Mouse (Mus musculus): ENCODE data around the gene Mtmr12. TPM values are rescaled to one million over a fixed set of nuclear protein-coding genes. Genes with fewer than 3 reads are reported as not detected.

Gene Mtmr12
- polyA plus RNA-seq, 1 experiment: 49.2 TPM

- H3K27me3 ChIP-seq (ENCODE audit: control insufficient read depth, insufficient read depth, low read length): no peaks in the 10 kb centered on the region
- WGBS: 96% methylated on average over 11 of the region's 11 CpGs
- H3K4me3 ChIP-seq (ENCODE audit: control insufficient read depth, insufficient read depth, low read length): no peak overlapping the region
- no peak overlapping the region for H3K27ac ChIP-seq (ENCODE audit: control insufficient read depth, insufficient read depth, low read length)
- DNase-seq: no peak
- peaks cover 43% of the 10 kb centered on the region for H3K36me3 ChIP-seq (ENCODE audit: control insufficient read depth, insufficient read depth, low read length)
- no peak for TF ChIP-seq CTCF (IDR thresholded peaks at IDR 0.05; ENCODE audit: borderline replicate concordance, control insufficient read depth, extremely low read depth, insufficient read depth, low read length, poor library complexity)
- TF ChIP-seq POLR2A (IDR thresholded peaks at IDR 0.05; ENCODE audit: control insufficient read depth, extremely low read depth, insufficient read depth, low read length, poor library complexity): no peak
- peaks cover 31% of the 10 kb centered on the region for H3K4me1 ChIP-seq (replicated peaks; ENCODE audit: control insufficient read depth, insufficient read depth, low read length)
Measured at GRCm38 (mm10) chr15:12232429-12232828, 27.6 kb downstream of the Mtmr12 start.

- no peaks in the 10 kb centered on the region for H3K27me3 ChIP-seq (ENCODE audit: control insufficient read depth, insufficient read depth, low read length)
- DNase-seq: no peak
- WGBS: 95% methylated on average over 4 of the region's 4 CpGs
- no peak overlapping the region for H3K4me3 ChIP-seq (ENCODE audit: control insufficient read depth, insufficient read depth, low read length)
- no peak overlapping the region for H3K27ac ChIP-seq (ENCODE audit: control insufficient read depth, insufficient read depth, low read length)
- H3K36me3 ChIP-seq (ENCODE audit: control insufficient read depth, insufficient read depth, low read length): peaks cover 48% of the 10 kb centered on the region
- H3K4me1 ChIP-seq (replicated peaks; ENCODE audit: control insufficient read depth, insufficient read depth, low read length): peaks cover 27% of the 10 kb centered on the region
- TF ChIP-seq POLR2A (IDR thresholded peaks at IDR 0.05; ENCODE audit: control insufficient read depth, extremely low read depth, insufficient read depth, low read length, poor library complexity) (no peak), CTCF (IDR thresholded peaks at IDR 0.05; ENCODE audit: borderline replicate concordance, control insufficient read depth, extremely low read depth, insufficient read depth, low read length, poor library complexity) (no peak)
Measured at GRCm38 (mm10) chr15:12233021-12233420, 28.2 kb downstream of the Mtmr12 start.

GRCm38 (mm10) chr15:12235559-12235958, 30.7 kb downstream of the Mtmr12 start:
- 0% methylated on average over 1 of the region's 1 CpGs for WGBS
- Histone ChIP-seq H3K4me3 (ENCODE audit: control insufficient read depth, insufficient read depth, low read length) (no peak overlapping the region), H3K4me1 (replicated peaks; ENCODE audit: control insufficient read depth, insufficient read depth, low read length) (peaks cover 11% of the 10 kb centered on the region), H3K27me3 (ENCODE audit: control insufficient read depth, insufficient read depth, low read length) (no peaks in the 10 kb centered on the region), H3K27ac (ENCODE audit: control insufficient read depth, insufficient read depth, low read length) (no peak overlapping the region), H3K36me3 (ENCODE audit: control insufficient read depth, insufficient read depth, low read length) (peaks cover 72% of the 10 kb centered on the region)
- TF ChIP-seq POLR2A (IDR thresholded peaks at IDR 0.05; ENCODE audit: control insufficient read depth, extremely low read depth, insufficient read depth, low read length, poor library complexity) (no peak), CTCF (IDR thresholded peaks at IDR 0.05; ENCODE audit: borderline replicate concordance, control insufficient read depth, extremely low read depth, insufficient read depth, low read length, poor library complexity) (no peak)
- no peak for DNase-seq

GRCm38 (mm10) chr15:12235983-12236382, 31.2 kb downstream of the Mtmr12 start:
- WGBS: 96% methylated on average over 4 of the region's 4 CpGs
- no peak overlapping the region for H3K27ac ChIP-seq (ENCODE audit: control insufficient read depth, insufficient read depth, low read length)
- no peak for TF ChIP-seq CTCF (IDR thresholded peaks at IDR 0.05; ENCODE audit: borderline replicate concordance, control insufficient read depth, extremely low read depth, insufficient read depth, low read length, poor library complexity)
- TF ChIP-seq POLR2A (IDR thresholded peaks at IDR 0.05; ENCODE audit: control insufficient read depth, extremely low read depth, insufficient read depth, low read length, poor library complexity): no peak
- H3K36me3 ChIP-seq (ENCODE audit: control insufficient read depth, insufficient read depth, low read length): peaks cover 72% of the 10 kb centered on the region
- DNase-seq: no peak
- H3K4me1 ChIP-seq (replicated peaks; ENCODE audit: control insufficient read depth, insufficient read depth, low read length): peaks cover 8% of the 10 kb centered on the region
- no peak overlapping the region for H3K4me3 ChIP-seq (ENCODE audit: control insufficient read depth, insufficient read depth, low read length)
- H3K27me3 ChIP-seq (ENCODE audit: control insufficient read depth, insufficient read depth, low read length): no peaks in the 10 kb centered on the region

- Histone ChIP-seq H3K27ac (ENCODE audit: control insufficient read depth, insufficient read depth, low read length) (no peak overlapping the region), H3K4me1 (replicated peaks; ENCODE audit: control insufficient read depth, insufficient read depth, low read length) (0 out of 2 replicates have a peak, but pooled peaks cover 3% of the 10 kb centered on the region), H3K27me3 (ENCODE audit: control insufficient read depth, insufficient read depth, low read length) (no peaks in the 10 kb centered on the region), H3K4me3 (ENCODE audit: control insufficient read depth, insufficient read depth, low read length) (no peak overlapping the region), H3K36me3 (ENCODE audit: control insufficient read depth, insufficient read depth, low read length) (peaks cover 68% of the 10 kb centered on the region)
- 92% methylated on average over 2 of the region's 2 CpGs for WGBS
- no peak for DNase-seq
- TF ChIP-seq CTCF (IDR thresholded peaks at IDR 0.05; ENCODE audit: borderline replicate concordance, control insufficient read depth, extremely low read depth, insufficient read depth, low read length, poor library complexity) (no peak), POLR2A (IDR thresholded peaks at IDR 0.05; ENCODE audit: control insufficient read depth, extremely low read depth, insufficient read depth, low read length, poor library complexity) (no peak)
Measured at GRCm38 (mm10) chr15:12236961-12237360, 32.1 kb downstream of the Mtmr12 start.

GRCm38 (mm10) chr15:12237539-12237938, 32.7 kb downstream of the Mtmr12 start:
- Histone ChIP-seq H3K27ac (ENCODE audit: control insufficient read depth, insufficient read depth, low read length) (no peak overlapping the region), H3K27me3 (ENCODE audit: control insufficient read depth, insufficient read depth, low read length) (no peaks in the 10 kb centered on the region), H3K36me3 (ENCODE audit: control insufficient read depth, insufficient read depth, low read length) (peaks cover 62% of the 10 kb centered on the region), H3K4me3 (ENCODE audit: control insufficient read depth, insufficient read depth, low read length) (no peak overlapping the region), H3K4me1 (replicated peaks; ENCODE audit: control insufficient read depth, insufficient read depth, low read length) (0 out of 2 replicates have a peak, but pooled peaks cover 3% of the 10 kb centered on the region)
- no peak for DNase-seq
- 95% methylated on average over 4 of the region's 4 CpGs for WGBS
- TF ChIP-seq CTCF (IDR thresholded peaks at IDR 0.05; ENCODE audit: borderline replicate concordance, control insufficient read depth, extremely low read depth, insufficient read depth, low read length, poor library complexity) (no peak), POLR2A (IDR thresholded peaks at IDR 0.05; ENCODE audit: control insufficient read depth, extremely low read depth, insufficient read depth, low read length, poor library complexity) (no peak)

GRCm38 (mm10) chr15:12238337-12238736, 33.5 kb downstream of the Mtmr12 start:
- TF ChIP-seq CTCF (IDR thresholded peaks at IDR 0.05; ENCODE audit: borderline replicate concordance, control insufficient read depth, extremely low read depth, insufficient read depth, low read length, poor library complexity) (no peak), POLR2A (IDR thresholded peaks at IDR 0.05; ENCODE audit: control insufficient read depth, extremely low read depth, insufficient read depth, low read length, poor library complexity) (no peak)
- Histone ChIP-seq H3K27me3 (ENCODE audit: control insufficient read depth, insufficient read depth, low read length) (no peaks in the 10 kb centered on the region), H3K4me1 (replicated peaks; ENCODE audit: control insufficient read depth, insufficient read depth, low read length) (0 out of 2 replicates have a peak, but pooled peaks cover 3% of the 10 kb centered on the region), H3K27ac (ENCODE audit: control insufficient read depth, insufficient read depth, low read length) (no peak overlapping the region), H3K36me3 (ENCODE audit: control insufficient read depth, insufficient read depth, low read length) (peaks cover 57% of the 10 kb centered on the region), H3K4me3 (ENCODE audit: control insufficient read depth, insufficient read depth, low read length) (no peak overlapping the region)
- DNase-seq: no peak
- whole genome bisulfite sequencing: 97% methylated on average over 6 of the region's 6 CpGs
